Mouse (Mus musculus) forebrain, embryonic 11.5 days (tissue): ENCODE measurements around the gene Notch2. TPM values are rescaled to one million over a fixed set of nuclear protein-coding genes. Genes with fewer than 3 reads are reported as not detected.

Source experiments
- ATAC-seq: fragments of 200-750 bp; cut with Nextera tagmentation; replicated peaks from 2 replicates; pipeline ENCODE4 v1.8.0; 2017; ENCODE audit warnings: moderate TSS enrichment; ENCODE audit not compliant: low FRiP score
- DNase-seq: peaks from one replicate; pipeline ENCODE4 v3.0.0-alpha.2; 2017; ENCODE audit warnings: low spot score
- H3K27ac ChIP-seq: fragments of 300-500 bp; sonication (generic); 2 replicates; pipeline ENCODE4 v1.5.1; 2014; ENCODE audit warnings: low read depth, low read length
- H3K27me3 ChIP-seq: fragments of 300-500 bp; sonication (generic); 2 replicates; pipeline ENCODE4 v1.6.1; 2014; ENCODE audit warnings: mild to moderate bottlenecking, low read length, mixed read lengths; ENCODE audit not compliant: control insufficient read depth, insufficient read depth
- H3K36me3 ChIP-seq: fragments of 300-500 bp; sonication (generic); 2 replicates; pipeline ENCODE4 v1.6.1; 2014; ENCODE audit warnings: mild to moderate bottlenecking, low read length, moderate library complexity, mixed read lengths; ENCODE audit not compliant: control insufficient read depth, insufficient read depth
- H3K4me1 ChIP-seq: fragments of 300-500 bp; sonication (generic); replicated peaks from 2 replicates; pipeline ENCODE4 v1.6.1; 2014; ENCODE audit warnings: low read length, mixed read lengths; ENCODE audit not compliant: control insufficient read depth, insufficient read depth
- H3K4me2 ChIP-seq: fragments of 300-500 bp; sonication (generic); 2 replicates; pipeline ENCODE4 v1.6.1; 2014; ENCODE audit warnings: low read depth, mild to moderate bottlenecking, low read length, moderate library complexity, mixed read lengths; ENCODE audit not compliant: severe bottlenecking
- H3K4me3 ChIP-seq: fragments of 300-500 bp; sonication (generic); 2 replicates; pipeline ENCODE4 v1.5.1; 2014; ENCODE audit warnings: low read depth, low read length
- H3K9ac ChIP-seq: fragments of 300-500 bp; sonication (generic); 2 replicates; pipeline ENCODE4 v1.6.1; 2014; ENCODE audit warnings: low read length
- H3K9me3 ChIP-seq: fragments of 300-500 bp; sonication (generic); 2 replicates; pipeline ENCODE4 v1.6.1; 2016; ENCODE audit warnings: low read length, mixed read lengths; ENCODE audit not compliant: control insufficient read depth
- WGBS: fragments of 180-500 bp; shearing (Covaris S2); extraction: QIAGEN DNeasy Blood & Tissue Kit; methylation state at CpG from one replicate; pipeline ENCODE4 v1.1.7; 2014; 5-methylcytosine and 5-hydroxymethylcytosine counted together
- polyA plus RNA-seq: library from polyadenylated mRNA; unstranded; fragments of >200 nt; fragmentation: Nextera tagmentation; extraction: Ambion mirVana; gene quantifications from 2 replicates; pipeline ENCODE4 v1.2.1, GENCODE M21; 2014

Gene Notch2
- polyA plus RNA-seq, 1 experiment from 2014 or later, result 27.6 TPM

DNA sequence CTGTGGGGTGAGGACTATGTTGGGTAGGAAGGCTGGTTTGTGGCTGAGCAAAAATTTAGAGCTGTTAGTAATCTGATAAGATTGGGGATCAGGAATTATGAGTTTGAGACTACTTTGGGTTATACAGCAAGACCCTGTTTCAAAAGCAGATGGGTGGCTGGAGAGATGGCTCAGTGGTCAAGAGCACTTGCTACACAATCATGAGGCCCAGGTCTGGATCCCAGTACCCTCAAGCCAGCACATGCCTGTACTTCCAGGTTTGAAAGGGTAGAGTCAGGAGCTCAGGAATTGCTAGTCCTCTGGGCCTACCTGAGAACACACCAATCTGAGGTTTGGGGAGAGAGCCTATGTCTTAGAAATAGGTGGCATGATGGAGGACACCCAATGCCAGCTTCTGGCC is 140.1 kb downstream of the Notch2 start:
- Histone ChIP-seq H3K36me3 (no peaks in the 10 kb centered on the region), H3K9me3 (no peaks in the 10 kb centered on the region), H3K4me2 (no peak overlapping the region), H3K27me3 (no peaks in the 10 kb centered on the region), H3K4me1 (no peaks in the 10 kb centered on the region), H3K9ac (no peak overlapping the region), H3K4me3 (no peak overlapping the region), H3K27ac (no peak overlapping the region)
- ATAC-seq (no peak), DNase-seq (no peak)

DNA sequence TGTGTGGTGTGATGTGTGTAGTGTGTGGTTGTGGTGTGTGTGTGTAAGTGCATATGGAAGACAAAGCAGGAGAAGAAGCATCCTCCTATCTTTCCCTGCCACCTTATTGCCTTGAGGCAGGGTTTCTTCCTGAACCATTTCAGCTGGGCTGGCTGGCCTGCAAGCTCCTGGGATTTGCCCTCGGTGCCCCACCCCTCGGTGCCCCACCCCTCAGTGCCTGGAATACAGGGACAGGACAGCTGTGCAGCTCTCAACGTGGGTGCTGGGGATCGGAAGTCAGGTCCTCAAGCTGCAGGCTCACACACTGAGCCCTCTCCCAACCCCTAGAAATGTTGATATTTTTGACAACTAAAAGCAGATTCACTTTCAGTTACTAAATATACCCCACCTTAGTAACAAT is 142.8 kb downstream of the Notch2 start:
- Histone ChIP-seq H3K4me2 (no peak overlapping the region), H3K27me3 (no peaks in the 10 kb centered on the region), H3K9me3 (no peaks in the 10 kb centered on the region), H3K4me3 (no peak overlapping the region), H3K4me1 (no peaks in the 10 kb centered on the region), H3K27ac (no peak overlapping the region), H3K36me3 (no peaks in the 10 kb centered on the region), H3K9ac (no peak overlapping the region)
- 58% methylated on average over 4 of the region's 4 CpGs for WGBS
- DNase-seq, result no peak
- no peak for ATAC-seq

DNA sequence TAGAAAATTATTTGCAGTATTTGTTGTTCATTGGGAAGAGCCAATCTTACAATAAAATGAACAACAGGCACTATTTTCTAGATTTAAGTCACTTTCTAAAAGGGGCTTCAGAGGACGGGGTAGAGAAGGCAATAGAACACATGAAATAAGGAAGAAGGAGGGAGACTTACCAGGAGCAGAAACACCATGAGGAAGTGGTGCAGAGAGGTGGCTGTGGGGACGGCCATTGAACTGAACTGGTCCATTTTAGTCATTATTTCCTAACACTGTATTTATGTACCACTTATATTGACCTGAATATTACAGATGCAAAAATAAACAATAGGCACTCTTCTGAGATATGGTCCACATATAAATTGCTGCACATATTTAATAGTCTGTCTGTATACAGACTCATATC is 143.7 kb downstream of the Notch2 start:
- 90% methylated on average over 2 of the region's 2 CpGs for WGBS
- Histone ChIP-seq H3K9me3 (no peaks in the 10 kb centered on the region), H3K4me3 (no peak overlapping the region), H3K4me2 (no peak overlapping the region), H3K27me3 (no peaks in the 10 kb centered on the region), H3K4me1 (no peaks in the 10 kb centered on the region), H3K36me3 (no peaks in the 10 kb centered on the region), H3K27ac (no peak overlapping the region), H3K9ac (no peak overlapping the region)
- ATAC-seq (no peak), DNase-seq (no peak)

DNA sequence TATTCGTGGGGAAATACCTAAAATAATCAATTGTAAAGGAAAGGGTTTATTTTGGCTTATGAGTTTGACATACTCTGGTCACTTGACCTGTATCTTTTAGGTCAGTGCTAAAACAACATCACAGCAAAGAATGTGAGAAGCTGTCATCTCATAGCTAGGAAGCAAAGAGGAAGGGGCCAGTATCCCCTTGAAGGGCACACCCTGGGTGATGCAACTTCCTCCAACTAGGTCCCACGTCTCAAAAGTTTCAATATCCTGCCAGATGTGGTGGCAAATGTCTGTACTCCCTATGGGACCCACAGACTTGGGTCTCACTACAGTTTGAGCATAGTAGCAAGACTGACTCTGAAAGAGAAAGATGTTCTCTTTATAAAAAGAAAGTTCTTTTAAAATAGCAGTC is 144.3 kb downstream of the Notch2 start:
- H3K27me3 ChIP-seq, result no peaks in the 10 kb centered on the region
- H3K9ac ChIP-seq, result no peak overlapping the region
- H3K4me1 ChIP-seq, result no peaks in the 10 kb centered on the region
- DNase-seq (no peak), ATAC-seq (no peak)
- no peak overlapping the region for H3K4me3 ChIP-seq
- no peak overlapping the region for H3K4me2 ChIP-seq
- no peaks in the 10 kb centered on the region for H3K9me3 ChIP-seq
- no peaks in the 10 kb centered on the region for H3K36me3 ChIP-seq
- WGBS, result 68% methylated on average over 2 of the region's 2 CpGs
- H3K27ac ChIP-seq, result no peak overlapping the region

DNA sequence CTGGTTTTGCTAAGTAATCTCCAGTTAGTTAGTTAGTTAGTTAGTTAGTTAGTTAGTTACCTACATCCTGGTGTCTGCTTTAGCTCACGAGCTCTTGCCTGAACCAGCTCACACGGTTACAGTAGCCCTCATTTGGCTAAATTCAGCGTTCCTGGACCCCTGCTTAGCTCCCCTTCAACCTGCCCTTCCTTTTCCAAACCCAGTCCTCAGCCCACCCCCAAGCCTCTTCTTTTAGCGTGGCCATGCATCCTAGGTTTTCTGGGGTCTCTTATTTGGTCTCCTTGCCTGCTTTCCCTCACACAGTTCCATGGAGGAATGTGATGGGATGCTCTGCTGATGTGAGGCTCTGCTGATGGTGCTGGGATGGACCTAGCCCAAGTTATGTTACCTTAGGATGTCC is 145.3 kb downstream of the Notch2 start:
- no peak overlapping the region for H3K4me3 ChIP-seq
- H3K9ac ChIP-seq, result no peak overlapping the region
- no peaks in the 10 kb centered on the region for H3K9me3 ChIP-seq
- no peaks in the 10 kb centered on the region for H3K27me3 ChIP-seq
- DNase-seq, result no peak
- H3K4me2 ChIP-seq, result no peak overlapping the region
- no peak overlapping the region for H3K27ac ChIP-seq
- no peaks in the 10 kb centered on the region for H3K4me1 ChIP-seq
- 73% methylated on average over 4 of the region's 4 CpGs for WGBS
- ATAC-seq, result no peak
- no peaks in the 10 kb centered on the region for H3K36me3 ChIP-seq

DNA sequence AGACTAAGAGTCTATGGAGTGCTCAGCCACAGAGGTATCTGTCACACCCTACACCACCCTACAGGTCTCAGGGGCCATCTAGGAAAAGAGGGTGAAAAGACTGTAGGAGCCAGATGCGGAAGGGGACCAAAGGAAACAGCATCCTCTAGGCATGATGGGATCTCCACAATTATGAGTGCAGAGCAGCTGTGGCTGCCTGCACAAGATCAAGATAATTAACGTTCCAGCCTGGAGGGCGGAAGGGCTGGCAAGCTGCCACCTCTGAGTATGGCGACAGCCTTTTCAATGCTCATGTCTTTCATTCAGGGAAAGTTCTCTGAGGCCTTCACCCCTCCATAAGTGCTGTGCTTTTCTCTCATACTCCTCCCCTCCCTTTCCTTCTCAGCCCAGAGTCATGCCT is 146.0 kb downstream of the Notch2 start:
- H3K27ac ChIP-seq, result no peak overlapping the region
- H3K4me2 ChIP-seq, result no peak overlapping the region
- H3K27me3 ChIP-seq, result no peaks in the 10 kb centered on the region
- H3K9ac ChIP-seq, result no peak overlapping the region
- ATAC-seq (peak; percentile 55; the same call in 1 of the 2 replicates), DNase-seq (peak; percentile 60)
- H3K4me3 ChIP-seq, result no peak overlapping the region
- H3K9me3 ChIP-seq, result no peaks in the 10 kb centered on the region
- WGBS, result 58% methylated on average over 4 of the region's 4 CpGs
- no peaks in the 10 kb centered on the region for H3K36me3 ChIP-seq
- no peaks in the 10 kb centered on the region for H3K4me1 ChIP-seq

DNA sequence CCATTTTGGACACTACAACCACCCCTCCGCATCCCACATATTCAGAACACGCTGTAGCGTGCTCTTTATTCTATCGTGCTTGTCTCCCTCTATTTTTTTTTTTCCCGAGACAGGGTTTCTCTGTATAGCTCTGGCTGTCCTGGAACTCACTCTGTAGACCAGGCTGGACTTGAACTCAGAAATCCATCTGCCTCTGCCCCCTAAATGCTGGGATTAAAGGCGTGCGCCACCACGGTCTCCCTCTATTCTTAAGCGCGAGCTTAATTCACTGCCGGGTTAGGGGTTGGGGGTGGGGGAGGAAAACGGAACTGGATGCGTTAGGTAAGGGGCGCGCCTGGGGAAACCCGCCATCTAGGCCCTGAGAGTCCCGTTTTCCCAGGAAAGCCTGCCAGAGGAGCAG is 147.0 kb downstream of the Notch2 start, which contains the start of gene Adam30:
Gene Adam30 (plus strand): TSS at position 301 of the 400 bp plus-strand sequence.
- 86% methylated on average over 17 of the region's 17 CpGs for WGBS
- Histone ChIP-seq H3K4me2 (no peak within 1 kb of the TSS), H3K9me3 (no peaks in the 10 kb centered on the region), H3K9ac (no peak within 1 kb of the TSS), H3K27me3 (no peaks in the 10 kb centered on the region), H3K4me1 (no peaks in the 10 kb centered on the region), H3K27ac (no peak within 1 kb of the TSS), H3K4me3 (no peak within 1 kb of the TSS), H3K36me3 (no peaks in the 10 kb centered on the region)
- no peak for ATAC-seq
- no peak for DNase-seq

DNA sequence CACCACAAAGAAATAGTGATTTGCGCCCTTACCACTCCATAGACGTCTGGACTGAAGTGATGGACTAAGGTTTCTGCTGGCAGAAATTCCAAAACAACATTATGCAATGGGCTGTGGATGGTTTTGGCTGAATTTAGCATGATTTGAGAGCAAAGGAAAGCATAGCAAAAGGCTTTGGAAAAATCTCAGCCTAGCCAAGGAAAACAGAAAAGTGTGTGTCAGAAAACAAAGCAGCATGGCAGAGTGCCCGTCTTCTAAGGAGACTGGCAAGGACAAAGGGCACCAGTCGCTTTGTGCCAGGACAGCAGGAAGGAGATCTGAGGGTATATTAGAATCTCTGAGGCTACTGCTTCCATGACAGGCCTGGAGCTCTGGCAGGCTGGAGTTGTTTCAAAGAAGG is 165.0 kb downstream of the Notch2 start:
- Histone ChIP-seq H3K9me3 (no peaks in the 10 kb centered on the region), H3K4me2 (no peak overlapping the region), H3K36me3 (no peaks in the 10 kb centered on the region; the same call in 1 of the 2 replicates), H3K27ac (no peak overlapping the region), H3K27me3 (no peaks in the 10 kb centered on the region), H3K4me1 (no peaks in the 10 kb centered on the region), H3K9ac (no peak overlapping the region), H3K4me3 (no peak overlapping the region)
- no peak for ATAC-seq
- 90% methylated on average over 4 of the region's 4 CpGs for WGBS
- no peak for DNase-seq

DNA sequence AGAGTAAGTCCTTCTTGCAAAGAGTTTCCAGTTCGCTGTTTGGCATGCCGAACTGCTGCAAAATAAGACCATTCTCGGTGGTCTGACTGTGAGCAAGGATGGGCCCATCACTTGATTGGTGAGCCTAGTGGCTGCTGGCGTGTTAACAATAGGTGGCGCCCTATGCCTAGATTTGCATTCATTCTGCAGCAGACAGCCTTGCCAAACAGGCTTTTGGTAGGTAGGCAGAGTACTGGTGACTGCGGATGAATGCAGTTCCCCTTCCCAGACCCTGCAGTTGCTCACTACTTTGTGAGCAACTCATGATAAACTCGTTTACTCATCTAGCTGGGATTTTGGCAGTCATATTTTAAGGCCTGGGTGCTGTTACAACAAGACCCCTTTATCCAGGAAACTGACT is 167.5 kb downstream of the Notch2 start:
- DNase-seq (peak; percentile 70), ATAC-seq (peak; percentile 15; the same call in 1 of the 2 replicates)
- H3K4me2 ChIP-seq, result no peak overlapping the region
- no peaks in the 10 kb centered on the region for H3K36me3 ChIP-seq
- WGBS, result 24% methylated on average over 7 of the region's 7 CpGs
- no peaks in the 10 kb centered on the region for H3K27me3 ChIP-seq
- no peak overlapping the region for H3K4me3 ChIP-seq
- no peaks in the 10 kb centered on the region for H3K9me3 ChIP-seq
- H3K27ac ChIP-seq, result no peak overlapping the region
- H3K4me1 ChIP-seq, result no peaks in the 10 kb centered on the region
- H3K9ac ChIP-seq, result no peak overlapping the region
